Mouse (Mus musculus): ENCODE results near the gene Muc1.

Gene Muc1

GRCm38 (mm10) chr3:89228836-89229235, at the start of gene Muc1:
TSS of gene Muc1 (plus strand) at chr3:89229057.
- in situ Hi-C loops (cut with MboI, MseI) = no loop called here

- in situ Hi-C loops (cut with MboI, MseI) = no loop called here
These were observed 46.9 kb upstream of the Muc1 start for GRCm38 (mm10) chr3:89181749-89182500.

- in situ Hi-C loops (cut with MboI, MseI) = no loop called here
These were observed 46.3 kb upstream of the Muc1 start for GRCm38 (mm10) chr3:89182531-89183057.

- in situ Hi-C loops (cut with MboI, MseI) = no loop called here
These were observed 45.5 kb upstream of the Muc1 start, which contains the start of gene Fam189b for GRCm38 (mm10) chr3:89183058-89183958. TSS of gene Fam189b (plus strand) at chr3:89183143.

GRCm38 (mm10) chr3:89183959-89184315, 44.9 kb upstream of the Muc1 start:
- in situ Hi-C loops (cut with MboI, MseI) = no loop called here

GRCm38 (mm10) chr3:89187197-89187596, 41.7 kb upstream of the Muc1 start:
- in situ Hi-C loops (cut with MboI, MseI) = no loop called here

- in situ Hi-C loops (cut with MboI, MseI) = no loop called here
These were observed 41.0 kb upstream of the Muc1 start for GRCm38 (mm10) chr3:89187690-89188477.

- in situ Hi-C loops (cut with MboI, MseI) = no loop called here
These were observed 40.4 kb upstream of the Muc1 start for GRCm38 (mm10) chr3:89188478-89188875.

- in situ Hi-C loops (cut with MboI, MseI) = no loop called here
These were observed 38.4 kb upstream of the Muc1 start for GRCm38 (mm10) chr3:89190436-89190835.

GRCm38 (mm10) chr3:89193351-89193750, 35.5 kb upstream of the Muc1 start:
- in situ Hi-C loops (cut with MboI, MseI) = no loop called here

- in situ Hi-C loops (cut with MboI, MseI) = no loop called here
These were observed 35.0 kb upstream of the Muc1 start for GRCm38 (mm10) chr3:89193853-89194252.

- in situ Hi-C loops (cut with MboI, MseI) = no loop called here
These were observed 32.6 kb upstream of the Muc1 start for GRCm38 (mm10) chr3:89195979-89196877.

- in situ Hi-C loops (cut with MboI, MseI) = no loop called here
These were observed 29.0 kb upstream of the Muc1 start for GRCm38 (mm10) chr3:89199839-89200238.

GRCm38 (mm10) chr3:89202253-89203141, 26.4 kb upstream of the Muc1 start, which contains the start of gene Gba:
TSS of gene Gba (plus strand) at chr3:89202928.
- in situ Hi-C loops (cut with MboI, MseI) = no loop called here

- in situ Hi-C loops (cut with MboI, MseI) = no loop called here
These were observed 25.7 kb upstream of the Muc1 start for GRCm38 (mm10) chr3:89203142-89203514.

- in situ Hi-C loops (cut with MboI, MseI) = no loop called here
These were observed 22.8 kb upstream of the Muc1 start for GRCm38 (mm10) chr3:89206079-89206478.

GRCm38 (mm10) chr3:89206695-89207094, 22.2 kb upstream of the Muc1 start:
- in situ Hi-C loops (cut with MboI, MseI) = no loop called here

- in situ Hi-C loops (cut with MboI, MseI) = no loop called here
These were observed 20.7 kb upstream of the Muc1 start for GRCm38 (mm10) chr3:89208075-89208657.

- in situ Hi-C loops (cut with MboI, MseI) = no loop called here
These were observed 20.1 kb upstream of the Muc1 start for GRCm38 (mm10) chr3:89208736-89209135.

All from T-helper 17 cell (primary cell).